Mouse (Mus musculus) right cerebral cortex, postnatal 4 days (tissue): ENCODE measurements at regions not wholly inside any gene's neighbourhood (a gene's known extent, or its start where the extent isn't known, plus 50 kb on each side); places are given as distances from the start of the nearest gene placed in this dataset.

Experiments
- DNase-seq: peaks from one replicate; pipeline ENCODE4 v3.0.0-alpha.2; 2022

DNA sequence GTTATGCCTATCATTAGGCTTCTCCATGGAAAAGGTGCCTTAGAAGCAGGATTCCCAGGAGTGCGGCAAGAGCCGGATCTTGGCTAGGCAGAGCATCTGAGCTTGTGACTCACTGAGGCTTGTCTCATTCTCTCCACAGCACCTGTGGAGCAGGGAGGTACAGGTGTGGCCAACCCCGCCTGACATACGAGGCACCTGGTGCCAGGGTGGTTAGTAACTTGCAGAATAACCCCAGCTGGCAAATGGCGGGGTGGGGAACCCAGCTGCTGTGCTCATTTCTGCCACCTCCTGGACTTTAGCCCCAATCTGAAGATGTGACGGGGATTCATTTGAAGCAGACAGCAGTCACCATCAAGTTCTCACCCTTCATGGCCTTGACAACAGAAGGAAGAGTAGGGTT, 96.2 kb downstream of the Pdgfra start:
- DNase-seq: no peak

DNA sequence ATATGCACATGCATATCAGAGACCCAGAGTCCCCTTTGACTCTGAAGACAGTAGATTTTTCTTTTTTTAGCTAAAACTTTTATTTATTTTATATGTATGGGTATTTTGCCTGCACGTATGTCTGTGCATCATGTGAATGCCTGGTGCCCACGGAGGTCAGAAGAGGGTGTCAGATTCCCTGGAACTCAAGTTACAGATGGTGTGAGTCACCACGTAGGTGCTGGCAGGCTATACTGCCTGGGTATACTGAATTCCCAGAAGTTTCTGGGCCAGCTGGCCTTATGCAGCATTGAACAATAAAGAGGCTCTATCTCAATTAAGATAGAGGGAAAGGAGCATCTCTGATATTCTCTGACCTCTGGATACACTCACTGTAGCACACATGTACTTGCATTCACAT, 97.6 kb downstream of the Pdgfra start:
- DNase-seq: no peak

DNA sequence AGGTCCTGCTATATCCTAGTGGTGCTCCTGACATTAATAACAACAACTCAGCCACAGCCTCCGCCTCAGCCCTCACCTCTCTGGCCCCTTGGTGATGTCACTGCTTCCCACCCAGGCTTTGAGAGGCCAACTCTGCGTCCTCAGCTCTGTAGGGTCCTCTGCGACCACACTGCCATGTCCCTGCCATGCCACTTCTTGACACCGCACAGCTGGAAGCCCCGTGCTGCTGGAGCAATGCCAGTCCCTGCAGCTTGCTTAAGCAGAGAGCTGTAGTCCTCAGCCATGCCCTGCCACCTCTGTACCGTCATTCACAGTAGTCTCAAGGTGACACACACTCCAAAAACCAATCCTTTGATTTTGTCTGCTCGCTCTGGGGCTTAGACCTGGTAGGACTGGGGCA, 101.3 kb downstream of the Pdgfra start:
- no peak for DNase-seq

DNA sequence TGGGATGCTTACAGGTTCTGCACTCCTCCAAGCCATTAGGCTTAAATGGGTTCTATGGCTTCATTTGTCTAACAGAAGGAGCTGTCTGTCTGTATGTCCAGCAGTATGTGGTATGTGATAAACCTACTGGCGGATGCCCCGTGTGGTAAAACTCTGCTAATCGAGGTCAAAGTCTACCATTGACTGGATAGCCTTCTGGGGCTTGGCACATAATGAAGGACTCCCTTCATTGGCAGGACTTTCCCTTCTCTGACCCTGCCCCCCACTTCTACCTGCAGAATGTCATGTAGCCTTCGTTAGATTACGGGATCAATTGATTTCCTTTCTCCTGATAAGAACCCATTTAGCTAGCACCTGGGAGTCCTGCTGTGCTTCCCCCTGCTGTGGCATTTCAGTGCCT, 101.7 kb downstream of the Pdgfra start:
- DNase-seq: no peak

DNA sequence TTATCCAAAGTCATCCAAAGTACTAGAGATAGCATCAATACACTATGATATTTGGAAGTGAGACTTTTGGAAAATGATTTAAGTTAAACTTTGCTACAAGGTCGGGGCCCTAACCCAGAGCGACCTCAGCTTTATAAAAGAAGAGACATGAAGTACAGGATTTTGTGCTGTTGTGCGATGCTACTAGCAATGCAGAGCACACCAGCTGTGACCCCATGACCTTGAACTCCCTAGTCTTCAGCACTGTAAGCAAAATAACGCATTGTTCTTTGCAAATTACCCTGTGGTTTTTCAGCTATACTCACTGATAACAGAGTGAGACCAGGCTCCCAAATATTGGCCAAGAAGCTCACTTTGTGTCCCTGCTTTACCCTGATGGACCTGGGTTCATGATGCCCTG, 104.1 kb downstream of the Pdgfra start:
- DNase-seq: no peak

DNA sequence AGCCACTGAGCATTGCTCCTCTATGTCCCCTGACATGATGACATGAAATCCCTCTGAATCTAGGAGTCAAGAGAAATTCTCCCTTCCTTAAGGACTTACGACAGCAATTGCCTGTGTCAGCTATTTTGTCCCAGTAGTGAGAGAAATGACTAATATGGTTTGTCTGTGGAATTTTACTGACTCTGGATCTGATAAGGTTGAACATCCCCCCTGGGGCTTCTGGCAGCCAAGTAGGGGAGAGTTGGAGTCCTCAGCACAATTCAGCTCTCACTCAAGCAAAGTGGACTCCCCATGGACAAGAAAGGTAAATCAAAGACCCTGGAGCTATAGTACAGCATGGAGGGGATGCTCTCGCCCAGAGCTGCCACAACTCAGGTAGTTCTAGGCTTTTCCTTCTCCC, 105.0 kb downstream of the Pdgfra start:
- DNase-seq: no peak

DNA sequence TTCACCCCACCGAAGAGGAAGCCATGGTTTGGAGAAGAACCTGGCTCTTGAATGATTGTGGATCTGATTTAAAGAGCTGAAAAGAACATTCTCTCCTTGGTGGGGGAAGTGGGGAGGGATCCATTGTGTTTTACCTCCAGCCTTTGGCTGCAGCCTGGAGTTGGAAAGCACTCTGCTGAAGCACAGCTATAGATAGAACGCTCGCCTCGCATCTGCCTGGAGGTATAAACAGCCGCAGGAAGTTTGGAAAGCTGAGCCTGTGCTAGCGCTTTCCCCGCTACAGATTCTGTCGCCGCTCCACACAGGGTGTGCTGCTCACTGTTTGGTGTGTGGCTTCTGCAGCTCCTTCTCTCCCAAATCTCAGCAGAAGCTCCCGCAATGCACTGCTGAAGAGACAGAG, 108.2 kb downstream of the Pdgfra start:
- peak; percentile 16 for DNase-seq

DNA sequence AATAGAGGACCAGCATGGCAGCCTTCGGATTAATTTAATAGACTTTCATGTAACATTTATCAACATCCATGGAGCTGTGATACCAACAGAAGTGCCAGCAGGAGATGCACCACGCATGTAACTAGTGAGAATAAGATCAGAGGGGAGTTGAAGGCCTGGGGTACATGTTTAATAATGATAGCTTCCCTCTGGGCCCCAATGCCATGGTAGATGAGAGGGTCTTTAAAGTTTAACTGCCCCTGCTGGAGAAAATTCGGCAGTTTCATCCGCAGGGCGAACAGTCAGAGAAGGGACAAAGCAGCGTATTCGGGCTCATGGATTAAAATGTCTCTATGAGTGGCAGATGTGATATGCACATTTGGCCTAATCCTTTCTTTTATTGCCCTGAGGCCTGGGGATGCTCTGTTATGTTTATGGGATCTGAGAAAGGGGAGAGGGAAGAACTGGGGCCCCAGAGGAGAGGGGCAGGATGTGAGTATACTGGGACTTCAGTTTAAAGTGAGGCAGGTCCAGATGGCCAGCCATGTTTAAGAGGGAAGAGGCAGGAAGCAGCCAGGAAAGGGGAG, 114.1 kb downstream of the Pdgfra start:
- DNase-seq: no peak

DNA sequence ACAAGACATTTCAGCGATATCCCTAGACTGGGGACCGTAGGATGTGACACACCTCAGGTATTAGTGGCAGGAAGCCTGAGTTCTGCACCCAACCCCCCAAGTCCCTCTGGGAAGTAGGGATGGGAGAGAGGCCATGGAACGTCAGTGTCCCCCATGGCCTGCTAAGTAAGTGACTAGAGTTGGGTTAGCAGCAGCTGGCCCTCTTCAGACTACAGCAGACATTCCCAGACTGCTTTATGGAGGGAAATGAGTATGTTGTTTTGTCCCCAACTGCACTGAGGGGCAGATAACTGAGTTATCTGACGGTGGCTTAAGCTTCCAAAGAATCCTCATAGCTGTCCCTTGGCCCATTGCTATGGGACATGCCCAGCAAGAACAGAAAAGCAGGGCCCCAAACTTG, 114.8 kb downstream of the Pdgfra start:
- DNase-seq: no peak

DNA sequence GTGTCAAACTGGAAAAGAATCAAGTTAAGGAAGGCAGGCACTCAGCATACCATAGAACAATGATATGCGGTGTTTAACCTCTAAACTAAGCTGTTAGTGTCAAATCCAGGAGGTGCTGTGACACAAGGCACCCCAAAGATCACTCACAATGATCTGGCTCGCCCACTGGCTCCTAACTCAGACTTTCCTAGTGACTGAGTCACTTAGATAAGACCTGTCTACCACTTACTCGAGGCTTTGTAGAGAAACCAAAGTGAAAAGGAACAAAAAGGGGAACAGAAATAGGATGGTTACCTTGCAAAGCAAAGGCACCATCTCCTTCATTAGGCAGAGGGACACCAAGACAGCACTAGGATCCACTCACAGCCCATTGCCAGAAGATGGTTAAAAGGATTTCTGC, 115.7 kb downstream of the Pdgfra start:
- DNase-seq: no peak

DNA sequence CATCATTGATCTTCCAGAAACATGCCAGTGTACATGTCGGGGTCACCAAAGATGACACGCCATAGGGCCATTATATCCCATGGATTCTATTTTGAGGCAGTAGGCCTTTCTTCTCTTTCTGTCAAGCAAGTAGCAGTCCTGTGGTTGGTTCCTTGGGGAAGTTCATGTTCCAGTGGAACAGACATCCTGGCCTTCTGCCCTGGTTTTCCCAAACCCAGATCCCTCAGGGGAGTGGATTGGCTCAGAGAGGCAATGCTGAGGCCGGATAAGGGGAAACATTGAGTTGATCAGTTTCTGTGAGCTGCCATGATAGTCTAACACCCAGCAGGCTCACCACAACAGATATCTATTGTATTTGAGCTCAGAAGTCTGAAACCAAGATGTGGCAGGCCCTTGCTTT, 125.9 kb downstream of the Pdgfra start:
- no peak for DNase-seq

DNA sequence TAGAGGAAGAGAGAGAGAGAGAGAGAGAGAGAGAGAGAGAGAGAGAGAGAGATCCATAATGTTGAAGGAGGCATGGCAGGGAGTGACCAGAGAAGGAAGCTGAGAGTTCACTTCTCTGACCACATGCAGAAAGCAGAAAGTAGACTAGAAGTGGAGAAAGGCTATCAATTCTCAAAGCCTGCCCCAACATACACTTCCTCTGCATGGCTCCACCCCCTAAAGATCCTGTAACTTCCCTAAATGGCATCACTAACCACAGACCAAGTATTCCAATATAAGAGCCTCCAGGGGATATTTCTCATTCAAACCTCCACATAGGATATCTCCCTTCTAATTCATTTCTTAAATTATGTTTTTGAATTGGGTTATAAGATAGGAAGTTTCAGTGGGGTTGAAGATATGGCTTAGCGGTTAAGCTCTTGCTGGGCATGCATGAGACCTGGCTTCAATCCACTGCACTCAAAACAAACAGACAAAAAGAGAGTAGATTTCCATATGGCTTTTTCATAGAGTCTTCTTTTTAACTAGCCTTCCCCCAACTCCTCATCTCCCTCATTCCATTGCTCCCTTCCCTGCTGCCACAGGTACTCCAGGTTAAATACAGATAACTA, 127.6 kb downstream of the Pdgfra start:
- no peak for DNase-seq

DNA sequence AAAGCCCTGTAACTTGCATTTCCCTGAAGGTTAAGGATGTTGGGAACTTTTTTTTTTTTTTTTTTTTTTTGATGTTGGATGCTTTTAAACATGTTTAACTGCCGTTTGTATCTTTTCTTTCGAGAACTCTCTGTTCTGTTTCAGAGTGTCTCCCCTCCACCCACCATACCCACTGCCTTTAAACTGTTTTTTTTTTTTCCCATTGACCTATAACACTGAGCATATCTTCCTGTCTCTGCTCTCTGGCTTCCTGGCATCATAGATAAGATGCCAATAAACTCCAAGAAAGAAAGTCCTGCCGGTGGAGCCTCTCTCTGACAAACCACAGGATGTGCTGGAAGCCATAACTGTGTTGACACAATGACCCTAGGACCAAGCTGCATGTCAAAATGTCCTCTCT, 128.6 kb downstream of the Pdgfra start:
- DNase-seq: no peak

DNA sequence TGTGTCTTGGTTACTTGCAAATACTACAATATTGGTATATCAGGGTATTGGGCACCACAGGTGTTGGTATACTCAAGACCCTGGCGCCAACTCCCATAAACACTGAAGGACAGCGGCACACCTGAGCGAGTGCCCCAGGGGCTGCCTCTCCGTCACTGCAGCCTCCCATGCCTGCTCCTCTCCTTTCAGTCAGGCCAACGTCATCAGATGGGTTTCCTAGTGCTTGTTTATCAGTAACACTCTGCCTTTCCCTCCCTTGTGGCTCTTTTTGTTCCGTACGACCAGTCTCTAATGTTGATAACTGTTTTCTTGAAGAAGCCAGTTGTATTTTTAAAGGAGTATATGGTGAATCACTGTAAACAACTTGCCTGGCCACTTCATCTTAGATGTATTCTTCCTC, 129.4 kb downstream of the Pdgfra start:
- no peak for DNase-seq

DNA sequence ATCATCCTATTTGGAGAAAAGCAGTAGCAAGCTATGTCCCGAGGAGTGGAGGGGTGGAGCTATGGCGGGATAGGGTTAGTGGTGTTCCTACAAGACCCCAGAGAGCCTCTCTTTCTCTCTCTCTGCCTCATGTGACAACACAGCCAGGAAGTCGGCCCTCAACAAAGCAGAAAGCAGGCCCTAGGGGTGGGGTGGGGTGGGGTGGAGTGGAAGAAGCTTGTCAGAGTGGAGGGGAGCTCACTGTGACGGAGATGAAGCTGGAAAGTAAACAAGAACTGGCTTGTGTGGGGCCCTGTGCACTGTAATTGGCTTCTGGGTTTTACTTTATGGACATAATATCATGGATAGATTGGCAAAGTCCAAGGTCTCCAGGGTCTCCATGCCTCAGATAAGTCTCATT, 130.5 kb downstream of the Pdgfra start:
- DNase-seq: no peak

DNA sequence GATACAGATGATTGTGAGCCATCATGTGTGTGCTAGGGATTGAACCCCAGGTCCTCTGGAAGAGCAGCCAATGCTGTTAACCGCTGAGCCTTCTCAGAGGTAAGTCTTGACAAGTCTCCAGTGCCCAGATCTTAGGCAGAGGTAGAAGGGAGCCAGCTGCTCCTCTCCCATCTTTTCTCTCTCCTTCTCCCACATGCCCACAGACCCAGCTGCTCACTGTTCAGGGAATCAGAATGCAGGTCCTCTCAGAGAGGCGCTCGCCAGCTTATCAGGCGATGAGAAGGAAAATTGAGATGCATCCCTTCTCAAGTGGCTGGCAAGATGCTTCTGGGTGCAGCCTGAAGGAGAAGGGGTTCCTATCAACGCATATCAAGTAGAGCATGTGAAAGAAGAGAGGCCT, 131.7 kb downstream of the Pdgfra start:
- DNase-seq: no peak

DNA sequence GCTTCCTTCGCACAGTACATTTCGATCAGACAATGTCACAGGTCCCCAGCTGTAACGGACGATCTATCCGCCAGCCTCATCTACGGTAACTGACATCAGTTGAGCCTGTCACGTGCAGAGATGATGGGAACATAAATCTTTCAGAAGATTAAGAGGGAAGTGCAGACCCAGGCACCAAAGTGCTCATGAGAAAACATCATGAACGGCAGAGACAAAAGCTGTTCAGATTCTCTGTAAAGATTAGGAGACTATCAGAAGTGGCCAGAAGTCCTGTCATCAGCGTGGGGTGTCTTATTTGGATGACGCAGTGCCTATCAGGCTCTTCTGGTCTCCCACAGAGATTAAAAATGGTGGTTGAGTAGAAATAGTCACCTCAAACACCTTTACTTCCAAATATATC, 133.9 kb downstream of the Pdgfra start:
- no peak for DNase-seq

DNA sequence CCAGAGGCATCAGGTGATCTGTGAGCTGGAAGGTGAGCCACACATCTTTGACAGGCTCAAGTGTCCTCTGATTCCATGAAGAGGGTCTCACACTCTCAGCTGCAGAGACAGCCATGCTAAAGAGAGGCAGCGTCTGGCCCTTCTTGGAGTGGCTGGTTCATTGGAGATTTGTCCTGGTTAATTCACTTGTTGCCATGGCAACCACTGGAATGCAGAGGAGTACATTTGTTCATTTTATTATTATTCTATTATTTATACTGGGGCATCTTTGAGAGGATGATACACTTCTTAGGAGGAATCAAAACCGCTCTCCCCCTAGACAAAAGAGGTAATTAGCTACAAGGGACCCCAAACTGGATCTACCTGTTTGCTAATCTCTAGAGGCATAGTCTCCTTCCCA, 143.6 kb downstream of the Pdgfra start:
- no peak for DNase-seq

DNA sequence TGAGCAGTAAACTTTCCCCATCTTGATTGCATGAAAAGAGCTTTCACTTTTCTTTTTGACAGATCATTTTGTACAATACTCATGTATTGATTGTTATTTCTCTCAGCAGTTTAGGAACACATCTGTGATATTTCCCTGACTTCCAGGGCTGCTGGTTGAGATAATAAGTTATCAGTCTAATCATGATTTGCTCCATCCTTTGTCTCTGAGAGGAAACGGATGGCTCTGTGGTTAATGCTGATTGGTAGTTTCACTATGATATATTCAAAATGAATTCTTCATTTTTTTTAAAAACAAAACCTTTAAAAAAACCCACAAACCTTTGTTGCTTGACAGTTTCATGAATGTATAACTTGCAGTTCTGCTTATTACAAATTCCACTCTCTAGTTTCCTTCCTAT, 160.8 kb downstream of the Pdgfra start:
- DNase-seq: no peak

DNA sequence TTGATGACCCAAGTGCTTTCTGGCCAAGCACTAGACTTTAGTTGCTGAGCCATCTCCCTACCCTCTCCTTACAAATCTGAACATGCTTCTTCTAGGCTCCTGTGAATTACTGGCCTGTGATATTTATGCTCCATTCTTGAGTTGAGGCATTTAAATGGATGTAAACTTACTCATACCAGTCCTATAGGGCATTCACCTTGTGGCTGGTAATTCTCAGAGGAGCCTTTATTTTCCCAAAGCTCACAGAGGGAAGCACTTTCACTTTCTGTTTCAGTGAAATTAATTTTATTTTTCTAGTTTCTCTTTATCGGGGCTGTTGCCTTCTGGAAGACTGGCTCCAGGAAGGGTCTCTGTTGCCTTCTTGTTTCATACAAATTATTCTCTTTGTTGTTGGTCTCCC, 163.9 kb downstream of the Pdgfra start:
- no peak for DNase-seq

DNA sequence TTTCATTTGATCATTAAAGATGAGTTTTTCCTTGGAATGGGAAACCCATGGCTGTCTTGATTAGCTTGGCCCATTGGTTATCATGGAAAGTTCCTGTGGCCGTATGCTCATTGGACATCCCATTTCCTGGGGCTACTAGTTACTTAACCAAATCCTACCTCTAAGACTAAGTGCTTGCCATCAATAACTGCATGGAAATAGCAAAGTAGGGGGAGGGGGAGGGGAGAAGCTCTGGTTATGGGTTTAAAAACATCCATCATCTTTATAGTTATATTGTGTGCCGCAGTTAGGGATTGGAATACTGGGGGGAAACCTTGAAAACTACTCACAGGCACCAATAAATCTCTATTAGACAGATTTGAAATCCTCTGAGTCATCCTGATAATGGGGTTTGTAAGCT, 168.4 kb downstream of the Pdgfra start:
- no peak for DNase-seq

DNA sequence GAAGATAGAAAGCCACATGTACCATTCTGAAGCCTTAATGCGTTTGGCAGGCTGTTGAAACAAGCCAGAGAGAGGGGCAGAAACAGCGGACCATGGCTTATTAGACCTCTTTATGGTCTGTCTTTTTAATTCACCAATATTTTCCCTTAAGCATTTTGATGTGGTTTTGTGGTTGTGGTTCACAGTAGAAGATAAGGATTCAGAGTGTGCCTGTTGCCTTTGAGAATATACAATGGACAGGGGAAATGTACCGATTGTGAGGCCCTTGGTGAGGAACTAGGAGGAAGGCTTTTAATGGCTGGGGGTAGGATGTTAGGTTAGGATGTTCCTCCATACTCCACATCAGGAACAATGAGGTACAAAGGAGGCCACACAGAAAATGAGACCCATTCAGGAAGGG, 182.0 kb downstream of the Pdgfra start:
- no peak for DNase-seq

DNA sequence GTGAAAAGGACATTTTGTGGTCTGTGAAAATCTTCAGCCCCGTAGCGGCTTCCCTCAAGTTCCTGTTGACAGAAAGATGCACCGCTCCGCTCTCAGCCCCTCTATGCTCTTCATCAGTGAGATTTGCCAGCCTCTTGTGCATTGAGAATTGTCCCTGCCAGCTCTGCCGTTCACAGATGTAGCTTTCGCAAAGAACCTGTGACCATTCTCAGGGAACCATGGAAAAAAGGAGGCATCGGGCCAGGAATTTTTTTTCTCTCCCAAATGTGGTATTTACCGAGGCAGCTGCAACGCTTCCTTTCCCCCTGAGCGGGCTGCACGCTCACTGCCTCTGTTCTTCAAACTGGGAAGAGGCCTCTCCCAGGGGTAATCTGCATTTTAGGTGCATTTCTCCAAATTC, 184.4 kb downstream of the Pdgfra start:
- DNase-seq: peak; percentile 23

DNA sequence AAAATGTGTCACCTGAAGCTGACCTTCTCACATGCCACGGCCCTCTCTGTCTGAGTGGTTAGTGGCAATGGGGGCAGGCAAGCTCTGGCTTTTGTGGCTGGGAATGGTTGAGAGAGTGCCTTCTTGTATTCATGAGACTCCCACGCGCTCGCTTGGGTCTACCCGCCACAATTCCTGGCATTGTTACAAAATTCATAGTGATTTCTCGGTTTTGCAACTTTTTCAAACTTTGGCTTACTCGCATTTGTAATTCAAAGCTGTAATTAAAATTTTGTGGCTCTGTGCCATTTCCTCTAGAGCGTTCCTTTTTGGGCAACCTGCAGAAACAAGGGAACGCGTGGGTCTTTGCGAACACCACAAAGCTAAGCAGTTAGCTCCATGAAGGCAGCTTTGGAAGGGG, 186.3 kb downstream of the Pdgfra start:
- peak; percentile 9 for DNase-seq

DNA sequence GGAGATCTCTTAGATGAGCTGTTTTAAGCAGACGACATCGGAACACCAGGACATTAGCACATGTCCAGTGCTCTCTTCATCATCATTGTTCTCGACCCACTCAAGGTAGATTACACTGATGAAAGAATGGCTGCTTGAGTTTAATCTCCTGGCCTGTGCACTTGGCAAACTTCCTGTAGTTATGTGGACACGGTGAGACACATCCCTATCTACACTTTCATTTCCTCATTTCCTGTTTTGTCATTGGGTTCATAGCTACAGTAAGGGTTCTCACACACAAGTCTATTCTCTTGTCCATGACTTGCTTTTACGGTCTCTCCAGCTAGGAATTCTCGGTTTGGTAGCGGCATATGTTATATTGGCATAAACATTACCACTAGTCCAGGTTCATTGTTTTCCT, 190.5 kb downstream of the Pdgfra start:
- DNase-seq: no peak
